Mouse (Mus musculus) CD4-positive, CD25-positive, alpha-beta regulatory T cell (primary cell): ENCODE measurements around the gene Ugt1a8. TPM values are rescaled to one million over a fixed set of nuclear protein-coding genes. Genes with fewer than 3 reads are reported as not detected.

Experiments
- polyA plus RNA-seq: library from polyadenylated mRNA; unstranded; fragments of 100-300 nt; shearing (Covaris generic); gene quantifications from one replicate; pipeline ENCODE4 v1.2.1, GENCODE M21; 2017

Gene Ugt1a8
- not detected for polyA plus RNA-seq

DNA sequence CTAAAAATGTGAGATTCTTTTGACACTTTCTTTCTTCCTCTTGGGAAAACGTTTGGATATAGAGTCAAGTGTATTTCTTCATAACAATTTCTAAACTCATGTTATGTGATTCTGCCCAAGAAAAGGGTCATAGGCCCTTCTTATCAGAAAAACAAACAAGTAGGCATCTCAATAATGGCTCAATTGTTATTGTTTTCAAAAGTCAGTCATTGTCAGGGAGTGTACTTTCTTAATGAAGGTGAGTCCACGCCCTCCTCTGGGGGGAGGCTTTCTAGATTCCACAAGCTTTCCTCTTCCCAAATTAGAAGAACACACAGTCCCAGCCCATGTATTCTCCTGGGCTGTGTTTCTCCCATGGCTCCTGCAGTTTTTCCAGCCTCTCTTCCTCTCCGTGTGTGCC is at the start of gene Ugt1a8:
TSS of gene Ugt1a8 (plus strand) at position 301 of the 400 bp plus-strand sequence.

DNA sequence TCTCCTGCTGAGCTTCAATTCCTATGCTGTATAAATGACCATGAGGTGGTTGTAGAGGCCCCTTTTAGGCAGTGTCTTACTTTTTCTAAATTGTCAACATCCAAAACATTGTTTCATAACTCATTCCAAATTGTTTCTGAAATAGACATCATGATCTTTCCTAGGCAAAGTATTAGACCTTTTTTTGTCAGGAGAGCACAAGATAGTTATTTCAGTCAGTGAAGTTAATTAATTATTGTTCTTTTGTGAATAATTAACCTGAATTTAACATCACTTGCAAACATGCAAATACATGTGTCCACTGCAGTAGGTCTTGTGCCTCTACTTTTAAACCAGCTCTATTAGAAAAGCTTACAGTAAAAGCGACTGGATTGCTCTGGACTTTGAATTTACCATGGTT is 32.5 kb upstream of the Ugt1a8 start, which contains the start of gene Ugt1a10:
TSS of gene Ugt1a10 (plus strand) at position 301 of the 400 bp plus-strand sequence.

DNA sequence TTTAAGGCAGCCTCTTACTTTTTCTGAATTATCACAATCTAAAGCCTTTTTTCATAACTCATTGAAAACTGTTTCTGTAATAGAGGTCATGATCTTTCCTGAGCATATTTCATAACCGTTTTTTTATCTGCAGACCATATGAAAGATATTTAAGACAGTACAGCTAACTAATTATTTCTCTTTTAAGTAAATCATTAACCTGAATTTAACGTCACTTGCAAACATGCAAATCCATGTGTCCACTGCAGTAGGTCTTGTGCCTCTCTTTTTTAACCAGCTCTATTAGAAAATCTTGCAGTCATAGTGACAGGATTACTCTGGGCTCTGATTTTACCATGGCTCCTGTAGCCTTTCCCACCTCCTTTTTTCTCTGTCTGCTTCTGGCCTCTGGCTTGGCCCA is 17.1 kb upstream of the Ugt1a8 start, which contains the start of gene Ugt1a9:
TSS of gene Ugt1a9 (plus strand) at position 306 of the 400 bp plus-strand sequence.

GRCm38 (mm10) chr1:88094941-88095492 is 7.4 kb downstream of the Ugt1a8 start, which contains the start of gene Ugt1a7c:
TSS of gene Ugt1a7c (plus strand) at chr1:88095062.

GRCm38 (mm10) chr1:88103019-88103418 is 15.4 kb downstream of the Ugt1a8 start, which contains the start of gene Ugt1a6b:
TSS of gene Ugt1a6b (plus strand) at chr1:88103252.

DNA sequence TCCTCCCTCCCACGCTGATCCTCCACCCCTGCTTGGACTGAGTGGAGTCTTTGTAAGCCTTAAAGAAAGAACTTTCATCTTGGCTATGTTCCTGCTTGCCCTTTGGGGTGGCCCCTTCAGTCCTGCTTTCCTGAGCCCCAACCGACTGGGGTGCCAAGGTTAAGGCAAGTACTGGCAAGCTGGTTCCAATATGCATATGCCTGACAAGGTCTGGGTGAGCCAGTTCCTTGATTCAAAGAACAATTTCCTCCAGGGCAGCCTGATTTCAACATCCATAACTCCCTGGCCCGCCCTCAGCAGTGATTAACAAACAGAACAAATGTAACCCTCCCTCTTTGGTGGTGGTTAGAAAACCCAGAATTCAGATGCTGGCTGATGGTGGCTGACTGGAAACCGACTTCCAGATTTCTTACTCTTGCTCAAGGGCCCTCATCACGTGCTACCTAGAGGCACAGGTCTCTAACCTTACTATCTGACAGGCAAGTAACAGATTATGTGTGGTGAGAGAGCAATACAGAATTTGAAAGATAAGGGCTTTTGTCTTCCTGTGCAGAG is 46.9 kb downstream of the Ugt1a8 start, which contains the start of gene Ugt1a6a:
TSS of gene Ugt1a6a (plus strand) at position 353 of the 555 bp plus-strand sequence.

GRCm38 (mm10) chr1:88165711-88166110 is 78.1 kb downstream of the Ugt1a8 start, which contains the start of gene Ugt1a5:
TSS of gene Ugt1a5 (plus strand) at chr1:88166012.

DNA sequence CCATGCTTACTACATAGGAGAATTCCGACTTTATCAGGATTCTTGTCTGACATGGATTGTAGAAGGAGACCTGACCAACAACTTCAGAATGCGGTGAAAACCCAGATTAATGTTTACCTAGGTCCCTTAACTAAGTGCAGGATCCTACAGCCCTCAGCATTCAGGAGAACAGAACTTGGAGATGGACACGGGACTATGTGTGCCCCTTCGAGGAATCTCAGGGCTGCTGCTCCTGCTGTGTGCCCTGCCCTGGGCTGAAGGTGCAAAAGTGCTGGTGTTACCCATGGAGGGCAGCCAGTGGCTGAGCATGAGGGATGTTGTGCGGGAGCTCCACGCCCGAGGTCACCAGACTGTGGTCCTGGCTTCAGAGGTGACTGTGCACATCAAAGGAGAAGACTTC is 112.8 kb downstream of the Ugt1a8 start, which contains the start of gene Ugt1a2:
TSS of gene Ugt1a2 (plus strand) at position 146 of the 400 bp plus-strand sequence.

DNA sequence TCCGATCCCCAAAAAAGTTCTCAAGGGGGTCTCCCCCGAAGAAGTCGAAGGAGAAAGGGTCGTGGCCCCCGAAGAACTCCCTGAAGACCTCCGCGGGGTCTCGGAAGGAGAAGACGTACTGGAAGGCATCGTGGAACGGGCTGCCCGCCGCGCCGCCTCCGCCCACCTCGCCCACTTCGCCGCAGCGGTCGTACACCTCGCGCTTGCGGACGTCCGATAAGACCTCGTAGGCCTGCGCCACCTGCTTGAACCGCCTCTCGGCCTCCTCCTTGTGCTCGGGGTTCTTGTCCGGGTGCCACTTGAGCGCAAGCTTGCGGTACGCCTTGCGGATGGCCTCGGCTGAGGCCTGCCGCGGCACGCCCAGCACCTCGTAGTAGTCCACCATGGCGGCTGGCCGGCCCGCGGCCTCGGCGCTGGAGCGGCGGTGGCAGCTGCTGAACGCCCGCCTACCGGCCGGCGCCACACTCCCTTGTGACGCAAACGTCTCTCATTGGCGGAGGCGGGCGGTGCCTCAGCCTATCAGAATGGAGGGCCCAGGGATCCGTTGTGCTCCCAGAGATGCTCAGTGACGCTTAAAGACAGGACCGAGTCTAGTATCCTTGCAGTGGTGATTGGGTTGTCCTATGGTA is 117.8 kb downstream of the Ugt1a8 start, which contains the start of gene Dnajb3:
TSS of gene Dnajb3 (minus strand) at position 489 of the 629 bp plus-strand sequence.

DNA sequence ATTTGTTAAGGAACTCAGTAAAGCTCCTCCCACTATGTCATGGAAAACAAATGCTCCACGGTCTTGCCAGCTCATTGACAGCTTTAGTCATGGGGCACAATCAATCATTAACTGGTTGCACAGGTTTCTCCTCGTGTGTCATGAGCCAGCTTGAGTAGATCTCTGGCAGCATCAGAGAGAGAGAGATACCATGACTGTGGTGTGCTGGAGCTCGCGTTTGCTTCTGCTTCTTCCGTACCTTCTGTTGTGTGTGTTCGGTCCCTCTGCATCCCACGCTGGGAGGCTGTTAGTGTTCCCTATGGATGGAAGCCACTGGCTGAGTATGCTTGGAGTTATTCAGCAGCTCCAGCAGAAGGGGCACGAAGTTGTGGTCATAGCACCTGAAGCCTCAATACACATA is 124.2 kb downstream of the Ugt1a8 start, which contains the start of gene Ugt1a1:
TSS of gene Ugt1a1 (plus strand) at position 148 of the 400 bp plus-strand sequence.

DNA sequence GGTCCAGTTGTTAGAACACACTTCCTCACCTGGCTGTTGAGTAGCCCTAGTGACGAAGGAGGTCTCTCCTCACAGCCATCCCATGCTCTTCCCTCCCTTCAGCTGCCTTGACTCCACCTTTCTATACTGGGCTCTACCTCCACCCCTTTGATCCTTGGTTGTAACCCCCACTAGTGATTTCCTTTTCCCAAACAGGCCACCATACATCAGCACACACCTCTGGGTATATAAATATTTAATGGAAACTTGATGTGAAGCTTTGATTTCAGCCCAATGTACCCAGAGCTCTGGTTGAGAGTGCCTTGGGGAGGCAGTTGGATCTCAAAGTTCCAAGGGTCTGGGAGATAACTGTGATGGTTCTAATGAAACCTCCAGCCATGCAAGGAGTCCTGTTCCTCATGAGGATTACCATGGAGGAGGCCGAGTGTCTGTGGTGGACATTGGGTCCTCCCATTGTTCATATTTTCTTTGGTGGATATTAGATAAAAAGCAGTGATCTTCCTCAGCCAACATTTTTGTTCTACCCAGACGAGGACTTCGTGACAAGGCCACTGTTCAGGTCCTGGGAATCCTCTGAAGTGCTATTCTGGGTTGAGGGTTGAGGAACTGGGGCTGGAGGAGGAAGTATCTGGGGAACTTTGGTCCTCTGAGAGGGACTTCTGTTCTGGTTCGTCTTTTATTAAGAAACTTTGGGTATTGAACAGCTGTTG is 139.2 kb downstream of the Ugt1a8 start, which contains the start of gene Mroh2a:
TSS of gene Mroh2a (plus strand) at position 317 of the 710 bp plus-strand sequence.

Other genes with a start within 250 kb of the Ugt1a8 start
- 128 TPM for gene Dgkd, start 234.5 kb upstream of the Ugt1a8 start, polyA plus RNA-seq
- gene Usp40, start 79.3 kb upstream of the Ugt1a8 start, polyA plus RNA-seq = 21.4 TPM
- gene Ugt1a10, start 32.4 kb upstream of the Ugt1a8 start, polyA plus RNA-seq = not detected
- gene Ugt1a9, start 17.0 kb upstream of the Ugt1a8 start, polyA plus RNA-seq = not detected
- gene Ugt1a7c, start 7.2 kb downstream of the Ugt1a8 start, polyA plus RNA-seq = 0.86 TPM
- not detected for gene Ugt1a6b, start 15.4 kb downstream of the Ugt1a8 start, polyA plus RNA-seq
- 0.14 TPM for gene Ugt1a6a, start 47.0 kb downstream of the Ugt1a8 start, polyA plus RNA-seq
- not detected for gene Ugt1a5, start 78.2 kb downstream of the Ugt1a8 start, polyA plus RNA-seq
- not detected for gene Ugt1a2, start 112.8 kb downstream of the Ugt1a8 start, polyA plus RNA-seq
- 1.0 TPM for gene Dnajb3, start 118.0 kb downstream of the Ugt1a8 start, polyA plus RNA-seq
- gene Ugt1a1, start 124.1 kb downstream of the Ugt1a8 start, polyA plus RNA-seq = 0.12 TPM
- 1.2 TPM for gene Mroh2a, start 139.2 kb downstream of the Ugt1a8 start, polyA plus RNA-seq
- 82.7 TPM for gene Hjurp, start 189.8 kb downstream of the Ugt1a8 start, polyA plus RNA-seq
- gene Trpm8, start 189.8 kb downstream of the Ugt1a8 start, polyA plus RNA-seq = not detected